Mouse (Mus musculus): ENCODE measurements around the gene Gm9945.

Gene Gm9945

GRCm38 (mm10) chr11:53463551-53464424 lies 16.2 kb upstream of the Gm9945 start:
- peak; percentile 64 for DNase-seq

GRCm38 (mm10) chr11:53466231-53466971 lies 13.6 kb upstream of the Gm9945 start:
- DNase-seq = peak; percentile 91

DNA sequence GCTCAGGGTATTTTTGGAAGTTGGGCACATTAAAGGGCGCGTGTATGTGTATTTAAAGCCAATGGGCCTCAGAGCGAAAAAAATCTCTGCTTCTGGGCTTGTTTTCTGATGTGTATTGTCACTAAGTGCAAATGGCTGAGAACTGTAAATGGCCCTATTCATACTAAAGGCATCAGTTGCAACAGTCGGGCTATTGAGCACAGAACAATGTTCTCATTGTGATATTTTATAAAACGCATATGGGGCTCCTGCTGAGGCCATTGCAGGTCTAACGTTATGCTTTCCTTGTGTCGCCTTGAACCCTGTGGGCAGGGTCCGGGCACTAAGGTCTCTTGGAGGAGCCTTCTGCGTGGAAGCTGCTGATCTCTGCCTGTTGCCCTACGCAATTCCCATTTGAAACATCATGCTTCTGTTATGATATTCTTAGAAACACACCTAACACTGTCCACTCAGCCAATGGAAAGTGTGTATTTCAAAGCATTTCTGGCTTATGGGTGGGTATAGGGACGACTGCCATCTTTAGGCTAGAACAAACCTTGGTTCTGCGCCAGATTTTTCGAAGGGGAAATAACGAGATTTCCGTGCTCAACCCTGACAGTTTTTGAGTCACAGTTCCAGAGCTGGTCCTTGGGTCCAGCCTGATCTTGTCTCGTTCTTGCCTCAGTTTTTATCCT lies 10.5 kb upstream of the Gm9945 start:
- peak; percentile 62 for DNase-seq

DNA sequence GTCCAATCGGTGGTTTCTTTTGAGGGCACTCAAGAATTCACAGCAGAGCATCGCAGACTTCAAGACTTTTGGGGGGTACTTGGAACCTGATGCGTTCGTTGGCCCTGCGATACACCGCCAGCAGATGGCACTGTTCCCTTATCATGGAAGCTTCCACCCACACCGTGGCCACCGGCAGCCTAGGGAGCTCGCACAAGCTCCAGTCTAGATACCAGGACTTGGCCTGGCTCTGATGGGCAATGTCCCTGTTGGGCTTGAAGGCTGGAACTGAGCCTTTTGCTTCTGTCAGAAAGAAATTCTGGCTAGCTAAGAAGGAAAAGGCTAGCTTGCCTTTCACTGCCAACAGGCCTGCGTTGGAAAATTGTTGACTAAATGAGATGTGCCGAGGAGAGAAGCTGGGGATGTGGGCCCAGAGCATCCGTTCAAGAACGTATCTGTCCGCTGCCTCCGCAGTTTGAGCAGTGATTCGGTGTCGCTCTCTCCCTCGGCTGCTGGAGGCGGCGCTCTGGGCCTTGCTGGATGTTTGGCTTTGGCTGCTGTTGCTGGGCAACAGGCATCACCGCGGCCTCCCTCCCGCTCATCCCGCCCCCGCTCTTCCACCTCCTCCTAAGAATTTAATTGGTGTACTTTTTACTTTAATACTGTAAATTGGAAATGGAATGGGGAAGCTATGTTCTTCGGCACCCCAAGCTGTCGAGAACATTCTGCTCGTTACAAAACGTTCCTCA lies 9.8 kb upstream of the Gm9945 start, which contains the start of gene Gm9837:
Gene Gm9837, minus strand, starts transcription at position 512 of the 728 bp plus-strand sequence.
- peak; percentile 97 for DNase-seq

GRCm38 (mm10) chr11:53472709-53473108 lies 7.3 kb upstream of the Gm9945 start:
- DNase-seq = no peak

GRCm38 (mm10) chr11:53475620-53476019 lies 4.3 kb upstream of the Gm9945 start:
- no peak for DNase-seq

- DNase-seq = no peak
Measured at GRCm38 (mm10) chr11:53477833-53478232, 2.1 kb upstream of the Gm9945 start.

GRCm38 (mm10) chr11:53478383-53479170 lies 1.4 kb upstream of the Gm9945 start:
- DNase-seq = peak; percentile 48

DNA sequence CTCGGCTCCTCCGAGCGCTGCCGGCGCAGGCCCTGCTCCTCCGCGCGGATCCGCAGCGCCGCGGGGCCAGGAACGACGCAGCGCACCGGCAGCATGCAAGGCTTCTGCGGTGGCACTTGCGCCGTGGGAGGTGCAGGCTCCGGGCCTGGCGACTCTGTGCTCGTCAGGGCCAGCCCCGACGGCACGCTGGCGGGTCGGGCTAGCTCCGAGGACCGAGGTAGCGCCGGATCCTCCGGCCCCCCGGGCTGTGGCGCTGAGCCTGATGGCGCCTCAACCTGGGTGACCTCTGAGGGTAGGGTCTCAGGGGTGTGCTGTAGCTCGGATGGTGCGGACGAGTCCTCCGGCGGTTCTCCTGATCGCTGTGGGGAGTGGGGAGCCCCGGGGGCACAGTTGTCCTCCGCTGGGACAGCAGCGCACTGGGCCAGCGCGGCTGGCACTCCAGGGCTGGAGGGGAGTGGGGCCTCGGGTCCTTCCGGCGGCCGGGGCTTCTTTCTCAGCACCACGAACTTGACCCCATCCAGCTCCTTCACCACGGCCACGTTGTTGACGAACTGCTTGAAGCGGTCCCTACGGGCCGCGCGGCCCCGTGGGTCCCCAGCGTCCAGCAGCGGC lies 689 bp upstream of the Gm9945 start:
- peak; percentile 44 for DNase-seq

DNA sequence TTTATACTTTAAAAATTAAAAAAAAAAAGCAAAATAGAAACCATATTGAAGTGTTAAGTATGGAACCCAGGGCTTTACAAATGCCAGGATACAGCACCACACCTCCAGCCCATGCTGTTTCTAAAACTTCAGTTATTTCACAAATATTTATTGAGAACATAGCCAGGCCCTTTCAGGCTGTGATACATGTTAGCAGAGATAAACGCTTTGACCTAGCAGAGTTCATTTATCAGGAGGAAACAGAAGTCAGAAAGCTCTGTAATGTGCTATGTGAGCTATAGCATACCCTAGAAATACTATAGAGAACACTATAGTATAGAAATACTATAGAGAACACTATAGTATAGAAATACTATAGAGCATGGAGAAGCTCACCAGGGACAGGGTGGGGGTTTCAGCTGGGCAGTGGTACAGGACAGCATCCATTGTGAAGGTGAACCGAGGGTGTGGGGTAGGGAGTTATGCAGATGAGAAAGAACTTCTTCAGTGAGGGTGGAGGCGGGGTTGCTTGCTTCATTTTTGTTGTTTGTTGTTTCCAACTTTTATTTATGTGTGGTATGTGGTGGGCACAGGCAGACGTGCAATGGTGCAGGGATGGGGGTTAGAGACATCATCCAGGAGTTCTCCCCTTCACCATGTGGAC lies 1.2 kb downstream of the Gm9945 start:
- no peak for DNase-seq

DNA sequence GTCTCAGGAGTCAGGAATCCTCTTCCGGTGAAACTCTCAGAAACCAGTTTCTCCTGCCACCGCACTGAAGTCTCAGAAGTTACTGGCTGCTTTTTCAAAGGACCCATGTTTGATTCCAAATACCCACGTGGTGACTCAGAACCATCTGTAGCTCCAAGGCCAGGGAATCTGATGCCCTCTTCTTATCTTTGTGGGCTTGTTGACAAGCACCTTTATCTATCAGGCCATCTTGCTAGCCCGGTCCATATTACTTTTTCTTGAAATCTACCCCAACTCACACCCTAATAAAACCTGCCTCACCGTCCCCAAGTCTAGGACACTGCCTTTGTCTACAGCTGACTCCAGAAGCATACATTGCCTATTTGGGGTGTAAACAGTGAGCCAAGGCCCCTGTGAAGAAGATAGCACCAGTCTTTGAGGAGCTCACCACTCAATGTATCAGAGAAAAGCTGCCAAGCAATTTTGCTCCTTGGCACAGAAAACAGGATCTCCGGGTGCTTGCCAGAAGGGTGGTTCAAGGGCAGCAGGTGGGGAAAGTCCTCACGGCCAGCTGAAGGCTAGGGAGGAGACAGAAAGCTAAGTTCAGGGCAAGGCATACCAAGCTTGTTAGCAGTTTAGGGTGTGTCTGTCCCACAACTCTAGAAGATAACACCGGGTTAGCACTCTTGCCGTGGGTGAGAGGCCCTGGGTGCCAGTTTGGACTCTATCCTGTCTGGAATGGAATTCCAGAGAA lies 3.4 kb downstream of the Gm9945 start:
- no peak for DNase-seq

GRCm38 (mm10) chr11:53485719-53486118 lies 5.8 kb downstream of the Gm9945 start:
- DNase-seq = no peak

DNA sequence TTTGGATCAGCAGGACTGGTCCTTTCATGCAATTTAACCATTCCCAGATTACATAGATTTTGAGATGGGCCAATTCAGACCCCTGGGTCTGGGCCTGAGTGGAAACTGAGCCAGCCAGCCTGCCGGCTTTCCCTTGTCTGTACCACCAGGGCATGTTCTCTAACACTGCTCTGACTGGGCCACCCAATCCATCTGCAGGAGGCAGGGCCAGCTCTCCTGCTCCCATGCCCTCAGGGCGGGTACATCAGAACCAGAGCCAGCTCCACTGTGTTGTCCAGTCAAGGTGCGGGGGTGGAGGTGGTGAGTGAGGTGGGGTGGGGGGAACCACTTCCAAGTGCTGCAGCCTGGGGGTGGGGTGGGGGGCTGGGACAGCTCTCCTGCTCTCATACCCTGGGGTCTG lies 6.4 kb downstream of the Gm9945 start:
- no peak for DNase-seq

- no peak for DNase-seq
Measured at GRCm38 (mm10) chr11:53486822-53487594, 7.0 kb downstream of the Gm9945 start.

- DNase-seq = no peak
Measured at GRCm38 (mm10) chr11:53489007-53489406, 9.0 kb downstream of the Gm9945 start.

DNA sequence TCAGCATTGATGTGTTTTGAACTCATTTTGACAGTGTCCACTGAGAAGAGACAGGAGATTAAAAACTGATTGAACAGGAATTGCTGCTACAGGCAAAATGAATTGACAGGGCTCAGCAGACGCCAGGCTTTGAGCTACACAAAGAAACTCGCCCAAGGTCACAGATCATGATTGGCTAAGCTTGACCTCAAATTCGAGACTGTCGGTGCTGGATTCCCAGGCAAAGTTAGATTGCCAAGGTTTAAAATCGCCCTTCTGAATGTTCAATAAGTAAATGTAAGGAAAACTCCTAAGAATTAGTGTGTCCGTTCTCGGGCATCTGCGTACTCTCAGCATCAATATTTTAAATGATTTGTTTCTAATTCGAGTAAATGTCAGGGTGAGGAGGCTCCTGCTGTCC lies 9.5 kb downstream of the Gm9945 start:
- DNase-seq = no peak

DNA sequence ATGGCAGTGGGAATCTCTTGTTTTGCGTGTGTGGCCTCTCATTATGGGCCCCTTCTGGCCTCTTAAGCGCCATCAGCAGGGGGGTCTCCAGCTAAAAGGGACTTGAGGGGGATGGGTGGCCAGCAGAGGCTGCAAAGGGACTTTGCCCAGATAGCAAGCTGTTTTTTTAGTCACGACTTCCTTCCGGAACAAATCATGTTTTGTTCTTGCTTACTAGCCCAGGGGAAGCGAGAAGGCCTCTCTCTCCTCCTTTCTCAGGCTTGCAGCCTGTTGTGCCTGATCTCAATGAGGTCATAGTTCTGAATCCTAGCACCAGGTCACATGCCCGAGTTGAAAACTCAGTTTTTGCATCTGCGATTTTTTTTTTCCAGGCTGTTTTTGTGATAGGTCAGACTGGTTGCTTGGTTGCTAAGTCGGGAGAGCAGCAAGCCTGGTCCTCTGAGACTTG lies 12.0 kb downstream of the Gm9945 start:
- DNase-seq = no peak

DNA sequence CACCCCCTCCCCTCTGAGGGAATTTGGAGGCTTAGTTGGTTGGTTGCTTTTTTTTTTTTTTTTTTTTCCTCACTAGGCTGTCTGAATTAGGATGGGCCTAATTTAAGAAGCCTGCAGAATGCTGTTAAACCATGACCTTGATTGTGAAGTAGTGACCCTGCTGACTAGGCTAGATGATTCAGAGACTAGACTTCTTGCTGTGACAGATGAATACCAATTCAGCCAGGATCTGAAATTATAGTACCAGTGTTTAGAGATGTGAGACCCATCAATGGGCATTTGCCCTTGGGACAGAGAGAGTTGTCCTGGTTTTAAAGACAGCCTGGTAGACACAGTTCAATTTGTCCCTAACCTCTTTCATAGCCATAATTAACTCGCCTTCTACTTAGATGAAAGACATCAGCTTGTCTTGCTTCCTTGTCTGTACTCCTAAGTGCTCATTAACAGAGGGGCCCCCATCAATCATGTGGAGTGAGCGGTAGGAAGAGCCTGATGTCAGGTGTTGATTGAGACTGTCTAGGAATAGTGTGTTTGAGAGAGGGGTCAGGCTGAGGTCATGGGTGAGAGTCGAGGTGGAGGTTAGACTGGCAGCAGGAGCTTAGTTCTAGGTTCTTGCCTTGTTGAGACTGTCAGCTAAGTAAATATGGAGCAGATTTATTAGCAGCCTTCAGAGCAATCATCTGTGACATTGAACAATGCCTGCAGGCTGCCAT lies 13.4 kb downstream of the Gm9945 start:
- no peak for DNase-seq

GRCm38 (mm10) chr11:53495417-53495816 lies 15.5 kb downstream of the Gm9945 start:
- DNase-seq = no peak
